Mouse (Mus musculus): ENCODE data around the gene 4931417E11Rik. TPM values are rescaled to one million over a fixed set of nuclear protein-coding genes. Genes with fewer than 3 reads are reported as not detected.

4931417E11Rik gene
- polyA plus RNA-seq, 1 experiment from 2014 or later: not detected

Other genes with a start within 250 kb of the 4931417E11Rik start
- gene Dnah6, start 248.0 kb downstream of the 4931417E11Rik start, polyA plus RNA-seq (2015; fragmentation: Nextera tagmentation; extraction: Ambion mirVana): 0.08 TPM in 2 replicates
- gene Suclg1, start 221.3 kb downstream of the 4931417E11Rik start, polyA plus RNA-seq (2015; fragmentation: Nextera tagmentation; extraction: Ambion mirVana): 123 and 132 TPM in 2 replicates

Data from neural tube, embryonic 13.5 days (tissue).